Mouse (Mus musculus) kidney, embryonic 14.5 days (tissue): ENCODE data around the gene Sdccag8. TPM values are rescaled to one million over a fixed set of nuclear protein-coding genes. Genes with fewer than 3 reads are reported as not detected.

ENCODE experiments used
- ATAC-seq: fragments of 200-750 bp; cut with Nextera tagmentation; 2 replicates; pipeline ENCODE4 v1.8.0; 2017; ENCODE audit warnings: moderate number of reproducible peaks, mild to moderate bottlenecking, moderate TSS enrichment, moderate library complexity; ENCODE audit not compliant: low FRiP score, low TSS enrichment
- H3K27ac ChIP-seq: fragments of 300-500 bp; sonication (generic); 2 replicates; pipeline ENCODE4 v1.5.1; 2014; ENCODE audit warnings: low read depth, mild to moderate bottlenecking, low read length, moderate library complexity, mixed read lengths
- H3K27me3 ChIP-seq: fragments of 300-500 bp; sonication (generic); 2 replicates; pipeline ENCODE4 v1.6.1; 2014; ENCODE audit warnings: mild to moderate bottlenecking, low read length; ENCODE audit not compliant: control insufficient read depth, insufficient read depth
- H3K36me3 ChIP-seq: fragments of 300-500 bp; sonication (generic); 2 replicates; pipeline ENCODE4 v1.6.1; 2014; ENCODE audit warnings: low read length, mixed read lengths; ENCODE audit not compliant: control insufficient read depth, insufficient read depth
- H3K4me1 ChIP-seq: fragments of 300-500 bp; sonication (generic); 2 replicates; pipeline ENCODE4 v1.6.1; 2014; ENCODE audit warnings: low read length, mixed read lengths; ENCODE audit not compliant: control insufficient read depth, insufficient read depth
- H3K4me2 ChIP-seq: fragments of 300-500 bp; sonication (generic); replicated peaks from 2 replicates; pipeline ENCODE4 v1.6.1; 2014; ENCODE audit warnings: low read depth, mild to moderate bottlenecking, low read length
- H3K4me3 ChIP-seq: fragments of 300-500 bp; sonication (generic); 2 replicates; pipeline ENCODE4 v1.5.1; 2014; ENCODE audit warnings: mild to moderate bottlenecking, low read length
- H3K9ac ChIP-seq: fragments of 300-500 bp; sonication (generic); 2 replicates; pipeline ENCODE4 v1.6.1; 2014; ENCODE audit warnings: low read depth, mild to moderate bottlenecking, low read length, moderate library complexity
- H3K9me3 ChIP-seq: fragments of 300-500 bp; sonication (generic); 2 replicates; pipeline ENCODE4 v1.6.1; 2016; ENCODE audit warnings: low read length; ENCODE audit not compliant: control insufficient read depth
- WGBS: fragments of 180-500 bp; shearing (Covaris S2); extraction: QIAGEN DNeasy Blood & Tissue Kit; methylation state at CpG from one replicate; pipeline ENCODE4 v1.1.7; 2014; 5-methylcytosine and 5-hydroxymethylcytosine counted together
- polyA plus RNA-seq: library from polyadenylated mRNA; unstranded; fragments of >200 nt; fragmentation: Nextera tagmentation; extraction: Ambion mirVana; gene quantifications from 2 replicates; pipeline ENCODE4 v1.2.1, GENCODE M21; 2014

Sdccag8 gene
- polyA plus RNA-seq, 1 experiment from 2014 or later = 17.0 TPM

DNA sequence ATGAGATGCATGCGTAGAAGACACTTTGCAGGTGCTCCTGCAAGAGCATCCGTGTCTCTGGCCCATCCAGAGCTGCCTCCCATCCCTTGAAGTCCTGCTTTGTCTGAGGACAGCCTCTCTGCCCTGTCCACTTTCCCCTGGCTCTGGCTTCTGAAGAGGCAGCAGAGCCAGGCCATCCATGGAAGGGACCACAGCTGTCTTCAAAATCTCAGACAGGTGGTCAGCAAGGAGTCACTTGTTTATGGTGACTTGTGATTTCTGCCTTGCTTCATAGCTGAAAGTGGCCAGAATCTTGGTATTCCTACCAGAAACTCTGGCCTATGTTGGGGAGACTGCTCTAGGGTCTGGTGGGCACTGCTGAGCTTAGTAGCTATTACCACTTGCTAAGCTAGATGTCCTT is 202.3 kb downstream of the Sdccag8 start:
- Histone ChIP-seq H3K9me3 (no peaks in the 10 kb centered on the region), H3K27ac (no peak overlapping the region), H3K36me3 (no peaks in the 10 kb centered on the region; the same call in 1 of the 2 replicates), H3K4me3 (no peak overlapping the region), H3K27me3 (no peaks in the 10 kb centered on the region), H3K4me1 (no peaks in the 10 kb centered on the region), H3K9ac (no peak overlapping the region), H3K4me2 (no peak overlapping the region)
- WGBS = 87% methylated on average over 2 of the region's 2 CpGs
- no peak for ATAC-seq

GRCm38 (mm10) chr1:177018750-177019149 is 204.3 kb downstream of the Sdccag8 start:
- WGBS = 95% methylated on average over 1 of the region's 1 CpGs
- Histone ChIP-seq H3K36me3 (peaks cover 4% of the 10 kb centered on the region; the same call in 1 of the 2 replicates), H3K4me3 (no peak overlapping the region), H3K27me3 (no peaks in the 10 kb centered on the region), H3K4me1 (no peaks in the 10 kb centered on the region), H3K27ac (no peak overlapping the region), H3K9ac (no peak overlapping the region), H3K9me3 (no peaks in the 10 kb centered on the region), H3K4me2 (no peak overlapping the region)
- ATAC-seq = no peak

GRCm38 (mm10) chr1:177019668-177020067 is 205.2 kb downstream of the Sdccag8 start:
- H3K27me3 ChIP-seq = no peaks in the 10 kb centered on the region
- ATAC-seq = no peak
- no peaks in the 10 kb centered on the region for H3K4me1 ChIP-seq
- WGBS = 96% methylated on average over 5 of the region's 5 CpGs
- H3K9ac ChIP-seq = no peak overlapping the region
- no peak overlapping the region for H3K27ac ChIP-seq
- H3K9me3 ChIP-seq = no peaks in the 10 kb centered on the region
- H3K4me2 ChIP-seq = no peak overlapping the region
- no peak overlapping the region for H3K4me3 ChIP-seq
- peaks cover 4% of the 10 kb centered on the region; the same call in 1 of the 2 replicates for H3K36me3 ChIP-seq

GRCm38 (mm10) chr1:177022751-177023150 is 208.3 kb downstream of the Sdccag8 start:
- WGBS = 53% methylated on average over 3 of the region's 3 CpGs

DNA sequence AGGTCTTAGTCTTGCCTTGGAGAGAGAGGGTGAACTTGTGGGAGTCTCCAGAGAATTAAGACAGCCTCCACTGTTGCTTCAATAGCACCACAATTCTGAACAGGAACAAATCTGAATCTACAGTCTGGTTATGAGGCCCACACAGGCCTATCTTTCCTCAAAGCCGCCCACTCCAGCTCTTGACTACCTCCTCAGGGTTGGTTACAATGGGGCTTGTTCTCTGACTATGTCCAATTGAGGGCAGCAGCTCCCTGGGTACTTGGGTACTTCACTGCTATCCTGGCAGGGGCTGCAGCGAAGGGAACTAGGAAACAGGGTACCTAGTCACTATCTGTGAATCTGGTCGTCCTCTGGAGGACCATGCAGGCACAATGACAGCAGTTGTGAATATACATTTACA is 213.2 kb downstream of the Sdccag8 start:
- Histone ChIP-seq H3K4me1 (no peaks in the 10 kb centered on the region), H3K36me3 (0 out of 2 replicates have a peak, but pooled peaks cover 4% of the 10 kb centered on the region), H3K9me3 (no peaks in the 10 kb centered on the region), H3K27ac (no peak overlapping the region), H3K4me3 (no peak overlapping the region), H3K4me2 (no peak overlapping the region), H3K27me3 (no peaks in the 10 kb centered on the region), H3K9ac (no peak overlapping the region)
- 91% methylated on average over 3 of the region's 3 CpGs for WGBS
- no peak for ATAC-seq

More at GRCm38 (mm10) chr1:177022751-177023150, 208.3 kb downstream of the Sdccag8 start:
- Histone ChIP-seq H3K4me1 (no peaks in the 10 kb centered on the region), H3K9ac (no peak overlapping the region), H3K27me3 (no peaks in the 10 kb centered on the region), H3K9me3 (no peaks in the 10 kb centered on the region), H3K4me3 (no peak overlapping the region), H3K4me2 (no peak overlapping the region), H3K27ac (no peak overlapping the region), H3K36me3 (peaks cover 4% of the 10 kb centered on the region; the same call in 1 of the 2 replicates)
- peak; percentile 36; the same call in 1 of the 2 replicates for ATAC-seq

GRCm38 (mm10) chr1:177029032-177029431 is 214.6 kb downstream of the Sdccag8 start:
- H3K4me3 ChIP-seq = no peak overlapping the region
- no peak for ATAC-seq
- no peak overlapping the region for H3K9ac ChIP-seq
- H3K4me2 ChIP-seq = no peak overlapping the region
- H3K36me3 ChIP-seq = no peaks in the 10 kb centered on the region
- no peaks in the 10 kb centered on the region for H3K9me3 ChIP-seq
- no peaks in the 10 kb centered on the region for H3K27me3 ChIP-seq
- H3K27ac ChIP-seq = no peak overlapping the region
- H3K4me1 ChIP-seq = no peaks in the 10 kb centered on the region
- WGBS = 73% methylated on average over 2 of the region's 2 CpGs

DNA sequence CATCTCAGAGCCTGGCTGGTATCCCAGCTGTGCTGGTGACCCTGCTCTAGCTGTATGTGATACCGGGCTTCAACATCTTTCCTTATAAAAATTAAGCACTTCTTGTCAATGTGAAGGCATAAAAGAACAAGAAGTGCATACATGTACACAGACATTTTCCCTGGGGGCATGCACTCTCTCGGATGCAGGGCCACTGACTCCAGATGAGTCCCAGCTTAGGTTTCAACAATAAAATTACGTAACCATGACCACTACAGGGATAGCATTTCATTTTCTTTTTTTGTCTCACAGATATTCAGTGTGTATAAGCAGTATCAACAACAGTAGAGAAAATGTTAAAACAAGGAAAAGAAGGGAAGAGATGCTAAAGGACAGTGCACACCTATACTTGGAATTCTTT is 216.2 kb downstream of the Sdccag8 start:
- Histone ChIP-seq H3K4me3 (no peak overlapping the region), H3K4me1 (no peaks in the 10 kb centered on the region), H3K9ac (no peak overlapping the region), H3K27ac (no peak overlapping the region), H3K9me3 (no peaks in the 10 kb centered on the region), H3K27me3 (no peaks in the 10 kb centered on the region), H3K4me2 (no peak overlapping the region), H3K36me3 (no peaks in the 10 kb centered on the region)
- WGBS = 45% methylated on average over 3 of the region's 3 CpGs
- ATAC-seq = 0 out of 2 replicates have a peak, but pooled peaks have one; percentile 46

GRCm38 (mm10) chr1:177031196-177031595 is 216.7 kb downstream of the Sdccag8 start:
- no peaks in the 10 kb centered on the region for H3K27me3 ChIP-seq
- 100% methylated on average over 1 of the region's 1 CpGs for whole genome bisulfite sequencing
- H3K27ac ChIP-seq = no peak overlapping the region
- no peaks in the 10 kb centered on the region for H3K9me3 ChIP-seq
- no peaks in the 10 kb centered on the region for H3K4me1 ChIP-seq
- no peak for ATAC-seq
- H3K4me2 ChIP-seq = no peak overlapping the region
- H3K36me3 ChIP-seq = no peaks in the 10 kb centered on the region
- H3K4me3 ChIP-seq = no peak overlapping the region
- no peak overlapping the region for H3K9ac ChIP-seq

- WGBS = 0% methylated on average over 1 of the region's 1 CpGs
Measured at GRCm38 (mm10) chr1:177032233-177032632, 217.8 kb downstream of the Sdccag8 start.

More at GRCm38 (mm10) chr1:177032233-177032632, 217.8 kb downstream of the Sdccag8 start:
- no peak overlapping the region for H3K4me2 ChIP-seq
- H3K27ac ChIP-seq = no peak overlapping the region
- no peaks in the 10 kb centered on the region for H3K27me3 ChIP-seq
- no peaks in the 10 kb centered on the region for H3K36me3 ChIP-seq
- no peaks in the 10 kb centered on the region for H3K9me3 ChIP-seq
- no peak for ATAC-seq
- H3K4me3 ChIP-seq = no peak overlapping the region
- no peak overlapping the region for H3K9ac ChIP-seq
- H3K4me1 ChIP-seq = no peaks in the 10 kb centered on the region
